Comparison of ENCODE assay signal across 22 mouse cellular contexts in the genomic region with DNA sequence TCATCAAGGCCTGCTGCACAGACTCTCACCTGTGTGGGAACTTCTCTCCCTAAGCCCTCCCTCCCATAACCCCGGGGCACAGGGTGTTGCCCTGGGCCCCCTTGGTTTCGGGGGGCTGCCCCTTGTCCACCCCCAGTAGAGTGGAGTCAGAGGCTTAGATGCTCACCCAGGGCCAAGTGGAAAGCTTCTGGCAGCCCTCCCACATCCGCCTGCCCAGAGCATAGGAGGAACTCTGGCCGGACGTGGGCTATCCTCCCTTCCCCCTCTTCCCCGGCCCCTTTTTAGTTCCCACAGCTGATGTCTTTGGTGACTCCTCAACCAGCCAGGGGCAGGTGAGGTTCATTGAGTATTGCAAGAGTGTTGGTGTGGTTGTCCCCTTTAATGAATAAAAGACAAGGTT.
DNase-seq lines count a peak whose midpoint lies in the region; ATAC-seq and TF ChIP-seq lines count a peak whose summit lies in the region.
"Had no signal": no experiment of that assay in that cellular context is flagged by ENCODE, and none has a peak within 500 bp of the region (broad histone marks: within the 10 kb centered on the region; RNA-seq: fewer than 3 reads in every experiment).

No protein-coding gene starts in this region.

- H3K4me2 ChIP-seq in heart, embryonic 16.5 days (ENCODE audit: low read depth, low read length), result peak overlapping the region; percentile 10; the same call in 1 of the 2 replicates
- H3K4me2 ChIP-seq in lung, embryonic 14.5 days, result no peak overlapping the region
- no peak overlapping the region for H3K4me2 ChIP-seq in midbrain, embryonic 16.5 days (ENCODE audit: low read length)
- no peak overlapping the region for H3K4me2 ChIP-seq in midbrain, embryonic 14.5 days (ENCODE audit: low read length)
- H3K4me2 ChIP-seq in midbrain, postnatal 0 days (ENCODE audit: low read depth, low read length, poor library complexity, severe bottlenecking), result no peak overlapping the region
- H3K4me2 ChIP-seq: hindbrain, embryonic 12.5 days; kidney, embryonic 15.5 days; midbrain, embryonic 12.5 days; stomach, embryonic 15.5 days had no signal

- H3K9me3 ChIP-seq in heart, embryonic 16.5 days (replicated peaks; ENCODE audit: control insufficient read depth, low read length), result no peaks in the 10 kb centered on the region
- H3K9me3 ChIP-seq in lung, embryonic 14.5 days (ENCODE audit: low read depth, low read length), result no peaks in the 10 kb centered on the region
- no peaks in the 10 kb centered on the region for H3K9me3 ChIP-seq in midbrain, embryonic 16.5 days (replicated peaks; ENCODE audit: control insufficient read depth, low read length, poor library complexity, severe bottlenecking)
- no peaks in the 10 kb centered on the region for H3K9me3 ChIP-seq in midbrain, embryonic 14.5 days (ENCODE audit: control insufficient read depth, low read length)
- H3K9me3 ChIP-seq in midbrain, postnatal 0 days (ENCODE audit: low read length), result no peaks in the 10 kb centered on the region
- H3K9me3 ChIP-seq: embryonic facial prominence, embryonic 10.5 days; G1E; hindbrain, embryonic 12.5 days; kidney, embryonic 15.5 days; midbrain, embryonic 12.5 days; stomach, embryonic 15.5 days had no signal

- WGBS in heart, embryonic 16.5 days, result 43% methylated on average over 6 of the region's 6 CpGs
- WGBS in lung, embryonic 14.5 days, result 61% methylated on average over 6 of the region's 6 CpGs
- WGBS in midbrain, embryonic 16.5 days, result 80% methylated on average over 6 of the region's 6 CpGs
- 80% methylated on average over 6 of the region's 6 CpGs for WGBS in midbrain, embryonic 14.5 days
- 71% methylated on average over 6 of the region's 6 CpGs for WGBS in midbrain, postnatal 0 days

- intact Hi-C loops in heart, postnatal 14 days (cut with DNase I), result no loop called here

- peaks cover 27% of the 10 kb centered on the region for H3K4me1 ChIP-seq in heart, embryonic 16.5 days (ENCODE audit: control insufficient read depth, insufficient read depth, low read length)
- peaks cover 11% of the 10 kb centered on the region; the same call in 1 of the 2 replicates for H3K4me1 ChIP-seq in lung, embryonic 14.5 days (ENCODE audit: insufficient read depth)
- peaks cover 6% of the 10 kb centered on the region; the same call in 1 of the 2 replicates for H3K4me1 ChIP-seq in midbrain, embryonic 16.5 days (ENCODE audit: control insufficient read depth, insufficient read depth, low read length)
- no peaks in the 10 kb centered on the region for H3K4me1 ChIP-seq in midbrain, embryonic 14.5 days (ENCODE audit: control insufficient read depth, insufficient read depth, low read length)
- H3K4me1 ChIP-seq in midbrain, postnatal 0 days (ENCODE audit: insufficient read depth, low read length), result no peaks in the 10 kb centered on the region
- H3K4me1 ChIP-seq: hindbrain, embryonic 12.5 days; stomach, embryonic 15.5 days had no signal

- no peaks in the 10 kb centered on the region for H3K27me3 ChIP-seq in heart, embryonic 16.5 days (ENCODE audit: control insufficient read depth, insufficient read depth, low read length)
- no peaks in the 10 kb centered on the region for H3K27me3 ChIP-seq in lung, embryonic 14.5 days (ENCODE audit: insufficient read depth, low read length)
- H3K27me3 ChIP-seq in midbrain, embryonic 16.5 days (ENCODE audit: control insufficient read depth, insufficient read depth, low read depth, low read length), result no peaks in the 10 kb centered on the region
- H3K27me3 ChIP-seq in midbrain, embryonic 14.5 days (ENCODE audit: control insufficient read depth, insufficient read depth, low read length), result no peaks in the 10 kb centered on the region
- no peaks in the 10 kb centered on the region for H3K27me3 ChIP-seq in midbrain, postnatal 0 days (ENCODE audit: insufficient read depth, low read length)
- H3K27me3 ChIP-seq: hindbrain, embryonic 12.5 days; kidney, embryonic 15.5 days; midbrain, embryonic 12.5 days; stomach, embryonic 15.5 days had no signal

- H3K4me3 ChIP-seq in heart, embryonic 16.5 days (ENCODE audit: low read length), result no peak overlapping the region
- no peak overlapping the region for H3K4me3 ChIP-seq in lung, embryonic 14.5 days (ENCODE audit: low read depth, low read length)
- H3K4me3 ChIP-seq in midbrain, embryonic 16.5 days (ENCODE audit: low read depth, low read length), result no peak overlapping the region
- H3K4me3 ChIP-seq in midbrain, embryonic 14.5 days (replicated peaks; ENCODE audit: low read depth, low read length), result no peak overlapping the region
- H3K4me3 ChIP-seq in midbrain, postnatal 0 days (ENCODE audit: low read depth, low read length), result no peak overlapping the region
- H3K4me3 ChIP-seq: embryonic facial prominence, embryonic 10.5 days; hindbrain, embryonic 12.5 days; kidney, embryonic 15.5 days; midbrain, embryonic 12.5 days; stomach, embryonic 15.5 days had no signal

- no peak overlapping the region for H3K27ac ChIP-seq in heart, embryonic 16.5 days (ENCODE audit: low read length)
- H3K27ac ChIP-seq in lung, embryonic 14.5 days (ENCODE audit: low read depth), result 0 out of 2 replicates have a peak overlapping the region, but pooled peaks have one; percentile 27
- H3K27ac ChIP-seq in midbrain, embryonic 16.5 days (ENCODE audit: low read length), result peak overlapping the region; percentile 24; the same call in 1 of the 2 replicates
- H3K27ac ChIP-seq in midbrain, embryonic 14.5 days (replicated peaks; ENCODE audit: low read depth, low read length), result no peak overlapping the region
- no peak overlapping the region for H3K27ac ChIP-seq in midbrain, postnatal 0 days (ENCODE audit: low read depth, low read length)
- H3K27ac ChIP-seq: embryonic facial prominence, embryonic 10.5 days; hindbrain, embryonic 12.5 days; kidney, embryonic 15.5 days; midbrain, embryonic 12.5 days; stomach, embryonic 15.5 days had no signal

- H3K9ac ChIP-seq in heart, embryonic 16.5 days (ENCODE audit: low read length), result no peak overlapping the region
- no peak overlapping the region for H3K9ac ChIP-seq in lung, embryonic 14.5 days
- no peak overlapping the region for H3K9ac ChIP-seq in midbrain, embryonic 16.5 days (ENCODE audit: low read depth, low read length)
- no peak overlapping the region for H3K9ac ChIP-seq in midbrain, embryonic 14.5 days (replicated peaks; ENCODE audit: low read length)
- no peak overlapping the region for H3K9ac ChIP-seq in midbrain, postnatal 0 days (replicated peaks; ENCODE audit: low read length, poor library complexity, severe bottlenecking)
- H3K9ac ChIP-seq: forebrain, postnatal 0 days; hindbrain, embryonic 12.5 days; kidney, embryonic 15.5 days; midbrain, embryonic 12.5 days; stomach, embryonic 15.5 days had no signal

- 0 out of 2 replicates have a peak, but pooled peaks have one; percentile 16 for ATAC-seq in heart, embryonic 16.5 days (replicated peaks; ENCODE audit: extremely low read depth, insufficient read depth, low FRiP score)
- no peak for ATAC-seq in lung, embryonic 14.5 days (ENCODE audit: insufficient read depth)
- no peak for ATAC-seq in midbrain, embryonic 16.5 days
- no peak for ATAC-seq in midbrain, embryonic 14.5 days (ENCODE audit: low FRiP score, low TSS enrichment)
- ATAC-seq in midbrain, postnatal 0 days (ENCODE audit: low FRiP score), result peak; percentile 47; the same call in 1 of the 2 replicates

- H3K36me3 ChIP-seq in heart, embryonic 16.5 days (ENCODE audit: control insufficient read depth, insufficient read depth), result no peaks in the 10 kb centered on the region
- H3K36me3 ChIP-seq in lung, embryonic 14.5 days (ENCODE audit: insufficient read depth), result no peaks in the 10 kb centered on the region
- H3K36me3 ChIP-seq in midbrain, embryonic 16.5 days (ENCODE audit: control insufficient read depth, insufficient read depth, low read length), result no peaks in the 10 kb centered on the region
- no peaks in the 10 kb centered on the region for H3K36me3 ChIP-seq in midbrain, embryonic 14.5 days (ENCODE audit: control insufficient read depth, insufficient read depth, low read length)
- no peaks in the 10 kb centered on the region for H3K36me3 ChIP-seq in midbrain, postnatal 0 days (ENCODE audit: insufficient read depth, low read length)
- H3K36me3 ChIP-seq: embryonic facial prominence, embryonic 10.5 days; G1E; hindbrain, embryonic 12.5 days; kidney, embryonic 15.5 days; midbrain, embryonic 12.5 days; stomach, embryonic 15.5 days had no signal

- no peak for DNase-seq in heart, postnatal 14 days
- DNase-seq in lung, embryonic 14.5 days, result no peak
- DNase-seq in lung, adult 18-20 months, result no peak
- DNase-seq in midbrain, embryonic 14.5 days, result no peak
- DNase-seq in midbrain, postnatal 0 days (ENCODE audit: low spot score), result no peak
- DNase-seq: adrenal gland, adult 8-10 months; B cell, adult 2 months; cerebellum, adult 11-12 months; gastrocnemius, postnatal 14 days; heart, adult 11 months; kidney, adult 11 months; layer of hippocampus, postnatal 36 days; thymus, postnatal 25 days had no signal

- no peak for TF ChIP-seq CTCF in lung, embryonic 14.5 days (IDR thresholded peaks at IDR 0.05; ENCODE audit: low read depth)
- no peak for TF ChIP-seq CTCF in midbrain, postnatal 0 days (IDR thresholded peaks at IDR 0.05)

Comparison
In these comparisons a context has a peak if more than half of its experiments do, and no peak if none do; other contexts are left out.
1. ATAC-seq: peak in heart, embryonic 16.5 days (single experiment) and midbrain, postnatal 0 days (single experiment); none in lung, embryonic 14.5 days (single experiment), midbrain, embryonic 16.5 days (single experiment) and midbrain, embryonic 14.5 days (single experiment).
2. H3K27ac ChIP-seq: peak in lung, embryonic 14.5 days (single experiment) and midbrain, embryonic 16.5 days (single experiment); none in heart, embryonic 16.5 days (single experiment), midbrain, embryonic 14.5 days (single experiment) and midbrain, postnatal 0 days (single experiment).